Mouse (Mus musculus) stomach, embryonic 16.5 days (tissue): ENCODE measurements around the gene Ephb1. TPM values are rescaled to one million over a fixed set of nuclear protein-coding genes. Genes with fewer than 3 reads are reported as not detected.

Source experiments
- ATAC-seq: fragments of 200-750 bp; cut with Nextera tagmentation; 2 replicates; pipeline ENCODE4 v1.8.0; 2017; ENCODE audit warnings: moderate number of reproducible peaks, moderate TSS enrichment; ENCODE audit not compliant: insufficient read depth, low FRiP score
- H3K27ac ChIP-seq: fragments of 300-500 bp; sonication (generic); 2 replicates; pipeline ENCODE4 v1.5.1; 2014; ENCODE audit warnings: low read length
- H3K27me3 ChIP-seq: fragments of 300-500 bp; sonication (generic); 2 replicates; pipeline ENCODE4 v1.6.1; 2014; ENCODE audit warnings: low read length, control low read depth, mixed read lengths; ENCODE audit not compliant: control insufficient read depth, insufficient read depth
- H3K36me3 ChIP-seq: fragments of 300-500 bp; sonication (generic); 2 replicates; pipeline ENCODE4 v1.6.1; 2014; ENCODE audit warnings: low read length; ENCODE audit not compliant: control insufficient read depth, insufficient read depth
- H3K4me1 ChIP-seq: fragments of 300-500 bp; sonication (generic); 2 replicates; pipeline ENCODE4 v1.6.1; 2014; ENCODE audit warnings: low read length, control low read depth, mixed read lengths; ENCODE audit not compliant: control insufficient read depth, insufficient read depth
- H3K4me2 ChIP-seq: fragments of 300-500 bp; sonication (generic); 2 replicates; pipeline ENCODE4 v1.6.1; 2014; ENCODE audit warnings: low read depth, low read length, mixed read lengths
- H3K4me3 ChIP-seq: fragments of 300-500 bp; sonication (generic); replicated peaks from 2 replicates; pipeline ENCODE4 v1.5.1; 2014; ENCODE audit warnings: mild to moderate bottlenecking, low read length
- H3K9ac ChIP-seq: fragments of 300-500 bp; sonication (generic); 2 replicates; pipeline ENCODE4 v1.6.1; 2014; ENCODE audit warnings: low read length
- H3K9me3 ChIP-seq: fragments of 300-500 bp; sonication (generic); replicated peaks from 2 replicates; pipeline ENCODE4 v1.6.1; 2016; ENCODE audit warnings: low read length, control low read depth; ENCODE audit not compliant: control insufficient read depth
- WGBS: fragments of 180-500 bp; shearing (Covaris S2); extraction: QIAGEN DNeasy Blood & Tissue Kit; methylation state at CpG from one replicate; pipeline ENCODE4 v1.1.7; 2014; 5-methylcytosine and 5-hydroxymethylcytosine counted together
- polyA plus RNA-seq: library from polyadenylated mRNA; unstranded; fragments of >200 nt; fragmentation: Nextera tagmentation; extraction: Ambion mirVana; gene quantifications from 2 replicates; pipeline ENCODE4 v1.2.1, GENCODE M21; 2015

The Ephb1 gene
- polyA plus RNA-seq, 1 experiment from 2014 or later: 3.6 TPM

DNA sequence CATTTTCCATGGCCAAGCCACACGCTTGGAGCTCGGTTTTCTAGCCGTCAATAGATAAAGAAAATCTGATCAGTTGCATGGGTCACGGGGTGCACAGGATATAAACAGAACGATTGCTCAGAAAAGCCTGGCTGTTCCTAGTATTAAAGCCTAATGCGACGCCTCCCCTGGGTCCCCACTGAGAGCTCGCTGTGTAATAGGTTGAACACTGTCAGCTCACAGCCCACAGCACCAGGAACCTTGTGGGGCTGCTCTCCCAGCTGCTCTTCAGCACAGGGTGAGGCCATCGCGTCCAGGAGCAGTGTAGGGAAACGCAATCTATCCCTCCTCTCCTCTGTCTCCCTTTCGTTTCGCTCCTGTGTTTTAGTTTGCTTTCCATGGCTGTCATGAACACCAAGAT is 50.6 kb downstream of the Ephb1 start:
- H3K4me3 ChIP-seq: no peak overlapping the region
- H3K9me3 ChIP-seq: no peaks in the 10 kb centered on the region
- no peak overlapping the region for H3K4me2 ChIP-seq
- no peak for ATAC-seq
- no peaks in the 10 kb centered on the region for H3K4me1 ChIP-seq
- no peaks in the 10 kb centered on the region; the same call in none of the 2 replicates for H3K27me3 ChIP-seq
- no peak overlapping the region for H3K9ac ChIP-seq
- H3K36me3 ChIP-seq: no peaks in the 10 kb centered on the region
- 48% methylated on average over 13 of the region's 13 CpGs for WGBS
- no peak overlapping the region for H3K27ac ChIP-seq

DNA sequence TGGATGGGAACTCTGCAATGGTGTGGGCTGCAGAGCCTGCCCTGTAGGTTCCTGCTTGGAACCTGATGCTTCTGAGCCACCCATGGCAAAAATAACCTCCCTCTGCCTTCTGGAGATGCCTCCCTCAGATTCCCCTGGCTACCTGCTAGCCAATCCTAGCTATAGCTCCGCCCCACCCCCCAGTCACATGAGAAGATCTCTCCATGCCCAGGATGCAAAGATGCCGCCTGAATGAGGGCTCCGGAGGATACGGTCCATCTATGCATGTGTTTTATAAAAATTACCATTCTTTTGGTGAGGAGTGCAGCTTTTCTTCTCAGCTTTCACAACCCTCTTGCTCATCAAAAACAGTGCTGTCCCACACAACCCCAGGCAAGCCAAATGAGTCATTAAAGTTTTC is 53.5 kb downstream of the Ephb1 start:
- ATAC-seq: no peak

DNA sequence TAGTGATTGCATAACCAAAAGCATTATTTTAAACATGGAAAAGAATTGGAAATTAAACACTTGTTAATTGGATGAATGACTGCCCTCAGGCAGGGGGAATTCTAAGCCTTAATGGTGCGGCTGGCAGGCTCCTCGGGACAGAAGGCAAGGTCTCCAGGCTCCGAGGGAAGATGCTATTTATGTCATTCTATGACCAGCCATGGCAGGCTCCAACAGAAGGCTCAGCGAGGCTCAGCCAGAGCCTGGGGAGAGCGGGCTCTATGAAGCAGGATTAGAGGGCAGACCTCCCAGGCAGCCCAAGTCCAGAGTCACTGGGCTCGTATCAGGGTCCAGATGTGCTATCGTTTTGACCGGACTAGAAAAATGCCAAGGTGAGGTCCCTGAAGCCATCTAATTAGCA is 55.8 kb downstream of the Ephb1 start:
- Histone ChIP-seq H3K4me2 (no peak overlapping the region), H3K4me3 (no peak overlapping the region), H3K9ac (no peak overlapping the region), H3K27ac (no peak overlapping the region), H3K36me3 (no peaks in the 10 kb centered on the region), H3K4me1 (no peaks in the 10 kb centered on the region), H3K9me3 (no peaks in the 10 kb centered on the region), H3K27me3 (no peaks in the 10 kb centered on the region; the same call in none of the 2 replicates)
- ATAC-seq: no peak
- WGBS: 80% methylated on average over 8 of the region's 8 CpGs

More for the DNA sequence above, 53.5 kb downstream of the Ephb1 start:
- no peak overlapping the region for H3K27ac ChIP-seq
- no peaks in the 10 kb centered on the region for H3K4me1 ChIP-seq
- H3K4me3 ChIP-seq: no peak overlapping the region
- 84% methylated on average over 4 of the region's 4 CpGs for WGBS
- no peak overlapping the region for H3K9ac ChIP-seq
- H3K9me3 ChIP-seq: no peaks in the 10 kb centered on the region
- H3K27me3 ChIP-seq: no peaks in the 10 kb centered on the region; the same call in none of the 2 replicates
- H3K36me3 ChIP-seq: no peaks in the 10 kb centered on the region
- H3K4me2 ChIP-seq: no peak overlapping the region

DNA sequence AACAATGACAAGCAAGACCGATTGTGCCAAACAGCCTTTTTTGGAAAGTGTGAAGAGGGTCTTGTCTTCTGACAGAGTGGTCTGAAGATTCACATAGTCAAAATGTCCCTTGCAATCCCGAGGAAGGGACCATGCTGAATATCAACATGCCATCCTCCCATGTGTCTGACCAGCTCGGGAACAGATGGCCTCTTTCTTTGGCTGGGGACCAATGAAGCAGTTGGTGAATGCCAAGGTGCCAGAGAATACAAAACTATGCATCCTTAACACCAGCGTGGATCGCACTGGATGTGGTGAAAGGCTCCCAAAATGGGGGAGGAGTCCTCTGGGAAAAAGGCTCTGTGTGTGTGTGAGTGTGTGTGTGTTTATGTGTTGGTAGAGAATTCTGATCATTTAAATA is 56.5 kb downstream of the Ephb1 start:
- H3K27me3 ChIP-seq: no peaks in the 10 kb centered on the region; the same call in none of the 2 replicates
- H3K36me3 ChIP-seq: no peaks in the 10 kb centered on the region
- 78% methylated on average over 5 of the region's 5 CpGs for WGBS
- H3K4me2 ChIP-seq: no peak overlapping the region
- no peaks in the 10 kb centered on the region for H3K4me1 ChIP-seq
- no peaks in the 10 kb centered on the region for H3K9me3 ChIP-seq
- no peak overlapping the region for H3K9ac ChIP-seq
- H3K27ac ChIP-seq: no peak overlapping the region
- ATAC-seq: no peak
- no peak overlapping the region for H3K4me3 ChIP-seq

DNA sequence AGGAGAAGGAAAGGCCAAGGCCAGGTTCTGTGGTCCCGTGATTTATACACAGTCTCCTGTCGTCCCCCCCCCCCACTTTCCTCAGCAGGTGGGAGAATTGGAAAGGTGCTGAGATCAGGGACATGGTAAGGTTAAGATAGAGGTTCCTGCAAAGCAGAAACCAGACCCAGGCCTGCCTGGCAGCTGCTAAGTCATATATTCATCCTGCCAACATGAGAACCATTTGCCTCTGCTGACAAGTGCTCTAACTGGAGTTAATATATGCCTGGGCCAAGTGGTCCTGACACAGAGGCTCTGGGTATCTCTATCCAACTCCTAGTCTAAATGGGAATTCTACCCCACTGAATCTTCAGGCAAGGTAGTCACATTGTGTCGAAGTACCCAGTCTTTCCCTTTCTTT is 57.3 kb downstream of the Ephb1 start:
- no peak for ATAC-seq
- WGBS: 66% methylated on average over 3 of the region's 3 CpGs
- H3K4me1 ChIP-seq: no peaks in the 10 kb centered on the region
- H3K9ac ChIP-seq: no peak overlapping the region
- no peak overlapping the region for H3K4me3 ChIP-seq
- no peaks in the 10 kb centered on the region for H3K9me3 ChIP-seq
- H3K27me3 ChIP-seq: no peaks in the 10 kb centered on the region; the same call in none of the 2 replicates
- no peaks in the 10 kb centered on the region for H3K36me3 ChIP-seq
- no peak overlapping the region for H3K4me2 ChIP-seq
- H3K27ac ChIP-seq: no peak overlapping the region

DNA sequence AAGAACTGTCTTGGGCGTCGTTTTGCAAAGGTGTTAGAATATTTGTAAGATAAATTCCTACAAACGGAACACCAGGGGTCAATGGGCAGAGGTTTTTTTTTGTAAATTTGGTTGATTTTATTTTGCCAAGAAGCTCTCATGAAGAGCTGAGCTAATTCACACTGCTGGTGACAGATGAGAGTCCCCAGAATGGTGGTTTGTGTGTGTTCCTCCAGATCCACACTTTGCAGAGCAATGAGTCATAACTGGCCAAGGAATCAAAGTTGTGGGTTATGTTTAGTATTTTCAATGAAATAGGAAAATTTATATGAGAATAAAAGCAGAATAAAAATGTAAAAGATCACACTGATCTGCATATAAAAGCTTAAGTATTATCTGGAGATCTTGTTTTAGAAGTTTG is 60.9 kb downstream of the Ephb1 start:
- Histone ChIP-seq H3K9ac (no peak overlapping the region), H3K4me1 (no peaks in the 10 kb centered on the region), H3K27ac (no peak overlapping the region), H3K36me3 (no peaks in the 10 kb centered on the region), H3K4me3 (no peak overlapping the region), H3K27me3 (no peaks in the 10 kb centered on the region), H3K9me3 (no peaks in the 10 kb centered on the region), H3K4me2 (no peak overlapping the region)
- no peak for ATAC-seq
- WGBS: 66% methylated on average over 3 of the region's 3 CpGs

DNA sequence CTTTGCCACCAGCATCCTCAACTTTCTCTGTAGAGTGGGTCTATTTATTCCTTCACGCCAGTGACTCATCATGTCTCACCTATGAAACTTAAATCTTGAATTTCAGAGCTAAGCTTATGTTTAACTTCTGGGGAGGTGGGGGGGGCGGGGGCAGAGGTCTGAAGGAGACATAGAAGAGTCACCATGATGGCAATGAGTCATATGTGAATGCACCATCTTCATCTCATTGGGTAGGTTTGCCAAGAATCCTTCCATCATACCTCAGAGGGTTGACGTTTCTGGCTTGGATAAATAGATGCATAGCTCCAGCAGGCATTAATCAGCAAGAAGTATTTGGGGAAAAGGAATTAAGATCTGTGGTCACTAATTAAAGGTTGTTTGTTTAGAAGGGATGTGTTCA is 63.3 kb downstream of the Ephb1 start:
- no peaks in the 10 kb centered on the region for H3K36me3 ChIP-seq
- no peaks in the 10 kb centered on the region for H3K9me3 ChIP-seq
- H3K9ac ChIP-seq: no peak overlapping the region
- no peaks in the 10 kb centered on the region for H3K4me1 ChIP-seq
- no peak overlapping the region for H3K27ac ChIP-seq
- H3K27me3 ChIP-seq: no peaks in the 10 kb centered on the region
- no peak overlapping the region for H3K4me2 ChIP-seq
- no peak for ATAC-seq
- H3K4me3 ChIP-seq: no peak overlapping the region
- WGBS: 72% methylated on average over 3 of the region's 3 CpGs

DNA sequence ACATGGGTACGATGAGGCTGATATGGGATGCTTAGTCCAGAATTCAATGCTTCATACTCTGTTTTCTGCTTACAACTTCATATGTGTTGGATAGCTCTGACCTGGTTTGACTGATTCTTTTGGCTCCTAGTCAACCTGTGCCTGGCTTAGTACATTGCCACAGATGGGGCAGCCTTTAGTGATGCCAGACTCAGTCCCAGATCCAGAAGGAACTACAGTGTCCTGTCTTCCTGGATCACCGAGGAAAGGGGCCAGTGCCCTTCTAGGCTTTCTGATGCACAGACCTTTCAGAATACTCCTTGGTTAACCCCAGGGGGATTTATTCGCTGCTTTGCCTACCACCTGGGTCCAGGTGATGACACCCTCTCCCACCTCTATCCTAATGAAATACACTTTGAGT is 66.1 kb downstream of the Ephb1 start:
- ATAC-seq: no peak
- no peak overlapping the region for H3K4me3 ChIP-seq
- no peak overlapping the region for H3K27ac ChIP-seq
- no peaks in the 10 kb centered on the region for H3K4me1 ChIP-seq
- 91% methylated on average over 3 of the region's 3 CpGs for WGBS
- no peak overlapping the region for H3K9ac ChIP-seq
- no peaks in the 10 kb centered on the region for H3K36me3 ChIP-seq
- peaks cover 5% of the 10 kb centered on the region; the same call in 1 of the 2 replicates for H3K9me3 ChIP-seq
- H3K27me3 ChIP-seq: no peaks in the 10 kb centered on the region
- no peak overlapping the region for H3K4me2 ChIP-seq

DNA sequence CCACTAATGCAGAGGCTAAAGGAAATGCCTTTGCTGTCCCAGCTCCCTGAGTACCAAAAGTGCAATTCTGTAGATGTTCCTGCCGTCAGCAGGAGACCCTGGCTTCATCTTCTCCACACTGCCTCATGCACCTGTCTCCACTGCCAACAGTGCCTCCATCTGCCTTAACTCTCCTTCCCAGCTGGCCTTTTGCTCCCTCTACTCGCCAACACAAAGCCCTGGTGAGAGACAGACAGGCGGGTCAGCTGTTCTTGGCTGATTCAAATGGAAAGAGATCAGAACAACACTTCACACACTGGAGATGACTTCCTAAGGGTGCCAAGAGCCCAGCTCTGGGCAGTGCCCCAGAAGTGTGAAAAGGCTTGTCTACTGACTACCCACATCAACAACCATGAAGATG is 78.6 kb downstream of the Ephb1 start:
- 72% methylated on average over 3 of the region's 3 CpGs for WGBS
- no peaks in the 10 kb centered on the region for H3K36me3 ChIP-seq
- H3K9ac ChIP-seq: no peak overlapping the region
- no peaks in the 10 kb centered on the region for H3K9me3 ChIP-seq
- no peak overlapping the region for H3K4me3 ChIP-seq
- ATAC-seq: no peak
- no peak overlapping the region for H3K4me2 ChIP-seq
- H3K4me1 ChIP-seq: no peaks in the 10 kb centered on the region
- H3K27me3 ChIP-seq: no peaks in the 10 kb centered on the region
- H3K27ac ChIP-seq: no peak overlapping the region

DNA sequence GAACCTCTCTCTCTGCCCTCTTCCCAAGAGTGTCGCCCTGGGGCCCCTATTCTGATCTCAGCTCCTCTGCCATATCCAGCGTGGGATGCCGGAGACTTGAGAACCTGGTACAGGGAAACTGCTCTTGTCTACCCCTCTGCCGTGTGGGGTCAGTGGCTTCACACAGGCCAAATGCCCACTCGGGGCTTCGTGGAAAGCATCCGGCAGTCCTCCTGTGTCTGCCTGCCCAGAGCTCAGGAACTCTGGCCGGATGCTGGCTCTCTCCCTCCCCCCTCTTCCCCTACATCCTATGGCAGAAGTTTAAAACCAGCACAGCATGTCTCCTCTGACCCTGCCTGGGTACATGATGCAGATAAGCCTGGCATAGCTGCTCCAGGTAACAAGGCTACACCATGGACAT is 80.5 kb downstream of the Ephb1 start:
- no peaks in the 10 kb centered on the region for H3K4me1 ChIP-seq
- no peak for ATAC-seq
- H3K9me3 ChIP-seq: no peaks in the 10 kb centered on the region
- no peak overlapping the region for H3K9ac ChIP-seq
- H3K4me2 ChIP-seq: no peak overlapping the region
- no peaks in the 10 kb centered on the region for H3K27me3 ChIP-seq
- no peak overlapping the region for H3K4me3 ChIP-seq
- no peak overlapping the region for H3K27ac ChIP-seq
- WGBS: 65% methylated on average over 8 of the region's 8 CpGs
- no peaks in the 10 kb centered on the region for H3K36me3 ChIP-seq
